Mouse (Mus musculus): ENCODE measurements at regions not wholly inside any gene's neighbourhood (a gene's known extent, or its start where the extent isn't known, plus 50 kb on each side); places are given as distances from the start of the nearest gene placed in this dataset.

GRCm38 (mm10) chr5:116922059-116922671, 193.7 kb downstream of the Suds3 start:
- intact Hi-C loops (cut with DNase I) = no loop called here
- no peak for DNase-seq

- DNase-seq = no peak
- intact Hi-C loops (cut with DNase I) = no loop called here
Observed at GRCm38 (mm10) chr5:116914876-116915275, 201.0 kb downstream of the Suds3 start.

- intact Hi-C loops (cut with DNase I) = no loop called here
- no peak for DNase-seq
Observed at GRCm38 (mm10) chr5:116900846-116901245, 215.1 kb downstream of the Suds3 start.

GRCm38 (mm10) chr5:116897391-116897790, 218.5 kb downstream of the Suds3 start:
- intact Hi-C loops (cut with DNase I) = no loop called here
- no peak for DNase-seq

- DNase-seq = peak; percentile 73
- intact Hi-C loops (cut with DNase I) = no loop called here
Observed at GRCm38 (mm10) chr5:116895036-116895783, 220.7 kb downstream of the Suds3 start.

- intact Hi-C loops (cut with DNase I) = no loop called here
- DNase-seq = no peak
Observed at GRCm38 (mm10) chr5:116894575-116894974, 221.3 kb downstream of the Suds3 start.

- intact Hi-C loops (cut with DNase I) = no loop called here
- DNase-seq = no peak
Observed at GRCm38 (mm10) chr5:116892877-116893276, 223.0 kb downstream of the Suds3 start.

GRCm38 (mm10) chr5:116889224-116889623, 226.7 kb downstream of the Suds3 start:
- no peak for DNase-seq
- intact Hi-C loops (cut with DNase I) = no loop called here

GRCm38 (mm10) chr5:116886181-116887136, 229.5 kb downstream of the Suds3 start:
- intact Hi-C loops (cut with DNase I) = no loop called here

GRCm38 (mm10) chr5:116879761-116880160, 236.2 kb downstream of the Suds3 start:
- intact Hi-C loops (cut with DNase I) = no loop called here
- no peak for DNase-seq

More at GRCm38 (mm10) chr5:116886181-116887136, 229.5 kb downstream of the Suds3 start:
- peak; percentile 93 for DNase-seq

- DNase-seq = no peak
- intact Hi-C loops (cut with DNase I) = no loop called here
Observed at GRCm38 (mm10) chr5:116874941-116875340, 241.0 kb downstream of the Suds3 start.

GRCm38 (mm10) chr5:116868115-116868514, 247.8 kb downstream of the Suds3 start:
- intact Hi-C loops (cut with DNase I) = no loop called here

GRCm38 (mm10) chr5:116864275-116864674, 251.6 kb downstream of the Suds3 start:
- no peak for DNase-seq
- intact Hi-C loops (cut with DNase I) = no loop called here

More at GRCm38 (mm10) chr5:116868115-116868514, 247.8 kb downstream of the Suds3 start:
- peak; percentile 20 for DNase-seq

GRCm38 (mm10) chr5:116852691-116853090, 261.1 kb upstream of the Srrm4 start:
- intact Hi-C loops (cut with DNase I) = no loop called here
- no peak for DNase-seq

GRCm38 (mm10) chr5:116831874-116832273, 240.3 kb upstream of the Srrm4 start:
- no peak for DNase-seq
- intact Hi-C loops (cut with DNase I) = no loop called here

- no peak for DNase-seq
- intact Hi-C loops (cut with DNase I) = no loop called here
Observed at GRCm38 (mm10) chr5:116829771-116830170, 238.2 kb upstream of the Srrm4 start.

GRCm38 (mm10) chr5:116823260-116823659, 231.6 kb upstream of the Srrm4 start:
- DNase-seq = no peak

GRCm38 (mm10) chr5:116822141-116822540, 230.5 kb upstream of the Srrm4 start:
- DNase-seq = peak; percentile 46
- intact Hi-C loops (cut with DNase I) = no loop called here

More at GRCm38 (mm10) chr5:116823260-116823659, 231.6 kb upstream of the Srrm4 start:
- intact Hi-C loops (cut with DNase I) = no loop called here

GRCm38 (mm10) chr5:116809799-116810198, 218.2 kb upstream of the Srrm4 start:
- intact Hi-C loops (cut with DNase I) = no loop called here

GRCm38 (mm10) chr5:116809001-116809759, 217.6 kb upstream of the Srrm4 start:
- intact Hi-C loops (cut with DNase I) = no loop called here
- DNase-seq = peak; percentile 72

More at GRCm38 (mm10) chr5:116809799-116810198, 218.2 kb upstream of the Srrm4 start:
- DNase-seq = no peak
